Comparison of ENCODE assay signal across 8 mouse cellular contexts in the genomic region with DNA sequence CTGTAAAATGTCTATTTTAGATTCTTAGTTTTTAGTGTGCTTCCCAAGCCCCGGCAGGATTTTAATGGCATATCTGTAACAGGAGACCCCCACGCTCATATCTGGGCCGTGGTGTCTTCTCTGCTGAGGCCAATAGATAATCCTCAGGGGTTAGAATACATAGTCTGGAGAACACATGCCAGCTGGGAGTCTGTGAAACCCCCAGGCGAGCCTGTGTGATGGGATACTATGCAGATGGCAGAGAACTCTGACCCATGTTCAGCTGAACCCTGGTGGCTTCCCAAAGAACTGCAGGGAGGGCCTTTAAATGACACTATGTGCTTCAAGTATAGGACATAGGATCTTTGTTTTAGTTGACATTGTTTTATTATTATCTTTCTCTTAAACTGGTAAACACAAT.
DNase-seq lines count a peak whose midpoint lies in the region; ATAC-seq and TF ChIP-seq lines count a peak whose summit lies in the region.

No protein-coding gene starts in this region.

- no peaks in the 10 kb centered on the region for H3K9me3 ChIP-seq in forebrain, embryonic 13.5 days (replicated peaks)
- no peaks in the 10 kb centered on the region for H3K9me3 ChIP-seq in limb, embryonic 15.5 days
- no peaks in the 10 kb centered on the region for H3K9me3 ChIP-seq in neural tube, embryonic 11.5 days (ENCODE audit: control insufficient read depth, low read length)

- peak overlapping the region; percentile 72 for H3K27ac ChIP-seq in layer of hippocampus, adult 2 months
- H3K27ac ChIP-seq in forebrain, embryonic 13.5 days = 0 out of 2 replicates have a peak overlapping the region, but pooled peaks have one; percentile 2
- peak overlapping the region; percentile 67 for H3K27ac ChIP-seq in limb, embryonic 15.5 days
- H3K27ac ChIP-seq in neural tube, embryonic 11.5 days (ENCODE audit: low read depth, low read length) = 0 out of 2 replicates have a peak overlapping the region, but pooled peaks have one; percentile 35

- peak; percentile 57; the same call in 1 of the 2 replicates for ATAC-seq in forebrain, embryonic 13.5 days
- ATAC-seq in limb, embryonic 15.5 days (ENCODE audit: insufficient number of reproducible peaks, low FRiP score, low TSS enrichment, low read depth) = peak; percentile 74; the same call in 1 of the 2 replicates
- ATAC-seq in neural tube, embryonic 11.5 days (ENCODE audit: insufficient read depth, low FRiP score, low TSS enrichment) = peak; percentile 61; the same call in 1 of the 2 replicates

- peaks cover 9% of the 10 kb centered on the region for H3K4me1 ChIP-seq in forebrain, embryonic 13.5 days
- H3K4me1 ChIP-seq in limb, embryonic 15.5 days = peaks cover 16% of the 10 kb centered on the region
- H3K4me1 ChIP-seq in neural tube, embryonic 11.5 days (ENCODE audit: control insufficient read depth, insufficient read depth, low read length) = peaks cover 15% of the 10 kb centered on the region

- no peak for DNase-seq in layer of hippocampus, adult 2 months (ENCODE audit: low spot score in 2 of 2)
- DNase-seq in layer of hippocampus, adult 9-10 months (ENCODE audit: low spot score) = no peak
- peak; percentile 53 for DNase-seq in R1 (ENCODE audit: low read depth, low spot score)
- peak; percentile 57 to 64 for DNase-seq in heart, postnatal 36 days
- peak; percentile 67 for DNase-seq in neural tube, embryonic 11.5 days (ENCODE audit: low spot score)
- no peak for DNase-seq in frontal cortex, postnatal 36 days (ENCODE audit: low spot score in 2 of 2)

- TF ChIP-seq CTCF in layer of hippocampus, adult 2 months (conservative IDR thresholded peaks at IDR 0.05) = peak; percentile 82

- no peaks in the 10 kb centered on the region for H3K36me3 ChIP-seq in forebrain, embryonic 13.5 days (ENCODE audit: poor library complexity, severe bottlenecking)
- H3K36me3 ChIP-seq in limb, embryonic 15.5 days = no peaks in the 10 kb centered on the region
- H3K36me3 ChIP-seq in neural tube, embryonic 11.5 days (ENCODE audit: control insufficient read depth, insufficient read depth, low read length) = no peaks in the 10 kb centered on the region

- H3K4me2 ChIP-seq in forebrain, embryonic 13.5 days = no peak overlapping the region
- H3K4me2 ChIP-seq in limb, embryonic 15.5 days = no peak overlapping the region
- H3K4me2 ChIP-seq in neural tube, embryonic 11.5 days (ENCODE audit: low read depth) = no peak overlapping the region

- WGBS in forebrain, embryonic 13.5 days = 41% methylated on average over 4 of the region's 4 CpGs
- 12% methylated on average over 4 of the region's 4 CpGs for WGBS in limb, embryonic 15.5 days
- 20% methylated on average over 4 of the region's 4 CpGs for WGBS in neural tube, embryonic 11.5 days

- H3K4me3 ChIP-seq in layer of hippocampus, adult 2 months = no peak overlapping the region
- H3K4me3 ChIP-seq in forebrain, embryonic 13.5 days = no peak overlapping the region
- no peak overlapping the region for H3K4me3 ChIP-seq in limb, embryonic 15.5 days
- no peak overlapping the region for H3K4me3 ChIP-seq in neural tube, embryonic 11.5 days (ENCODE audit: low read depth, low read length)

- intact Hi-C loops in heart, postnatal 36 days (cut with DNase I) = loop anchor here (2.0 kb wide), 1 partner anchor 27 kb away; no protein-coding TSS in a partner anchor

- H3K9ac ChIP-seq in forebrain, embryonic 13.5 days = no peak overlapping the region
- no peak overlapping the region for H3K9ac ChIP-seq in limb, embryonic 15.5 days
- no peak overlapping the region for H3K9ac ChIP-seq in neural tube, embryonic 11.5 days (ENCODE audit: low read length)

- no peaks in the 10 kb centered on the region for H3K27me3 ChIP-seq in forebrain, embryonic 13.5 days
- H3K27me3 ChIP-seq in limb, embryonic 15.5 days = no peaks in the 10 kb centered on the region; the same call in 1 of the 2 replicates
- H3K27me3 ChIP-seq in neural tube, embryonic 11.5 days (ENCODE audit: control insufficient read depth, insufficient read depth, low read length) = no peaks in the 10 kb centered on the region

Comparison
In these comparisons a context has a peak if more than half of its experiments do, and no peak if none do; other contexts are left out.
1. DNase-seq: peak in R1 (single experiment), heart, postnatal 36 days (2 of 2) and neural tube, embryonic 11.5 days (single experiment); none in layer of hippocampus, adult 2 months (0 of 2), layer of hippocampus, adult 9-10 months (single experiment) and frontal cortex, postnatal 36 days (0 of 2).
2. H3K27ac ChIP-seq: peak in every context shown above with its lines; median percentile 72 in layer of hippocampus, adult 2 months; 67 in limb, embryonic 15.5 days; 35 in neural tube, embryonic 11.5 days; 2 in forebrain, embryonic 13.5 days.
3. Peak in every context shown above with its lines, with median percentiles within 50 percentile points of each other: ATAC-seq.